Mouse (Mus musculus): Measurements from ENCODE around the gene Enah. TPM values are rescaled to one million over a fixed set of nuclear protein-coding genes. Genes with fewer than 3 reads are reported as not detected.

Gene Enah
- total RNA-seq, 1 experiment from 2014 or later: 64.8 TPM

GRCm38 (mm10) chr1:181877088-181877487 is 142.7 kb downstream of the Enah start:
- DNase-seq: no peak

- no peak for DNase-seq
These were observed 143.1 kb downstream of the Enah start for GRCm38 (mm10) chr1:181876656-181877055.

GRCm38 (mm10) chr1:181873086-181873920 is 146.5 kb downstream of the Enah start:
- no peak for DNase-seq

- no peak for DNase-seq
These were observed 147.2 kb downstream of the Enah start for GRCm38 (mm10) chr1:181872639-181873038.

- DNase-seq: no peak
These were observed 153.1 kb downstream of the Enah start for GRCm38 (mm10) chr1:181866429-181867280.

- DNase-seq: no peak
These were observed 153.9 kb downstream of the Enah start for GRCm38 (mm10) chr1:181865863-181866216.

- no peak for DNase-seq
These were observed 154.6 kb downstream of the Enah start for GRCm38 (mm10) chr1:181864971-181865862.

- DNase-seq: no peak
These were observed 156.4 kb downstream of the Enah start for GRCm38 (mm10) chr1:181863431-181863830.

GRCm38 (mm10) chr1:181862676-181863374 is 157.0 kb downstream of the Enah start:
- DNase-seq: no peak

- DNase-seq: no peak
These were observed 158.4 kb downstream of the Enah start for GRCm38 (mm10) chr1:181861181-181861902.

- DNase-seq: peak; percentile 53
These were observed 159.1 kb downstream of the Enah start for GRCm38 (mm10) chr1:181860659-181861058.

GRCm38 (mm10) chr1:181856329-181856728 is 163.5 kb downstream of the Enah start:
- no peak for DNase-seq

- no peak for DNase-seq
These were observed 165.0 kb downstream of the Enah start for GRCm38 (mm10) chr1:181854829-181855228.

GRCm38 (mm10) chr1:181853081-181853736 is 166.6 kb downstream of the Enah start:
- no peak for DNase-seq

- DNase-seq: no peak
These were observed 167.3 kb downstream of the Enah start for GRCm38 (mm10) chr1:181852466-181852865.

- DNase-seq: peak; percentile 36
These were observed 168.1 kb downstream of the Enah start for GRCm38 (mm10) chr1:181851521-181852310.

- no peak for DNase-seq
These were observed 169.3 kb downstream of the Enah start for GRCm38 (mm10) chr1:181850441-181850840.

- no peak for DNase-seq
These were observed 171.6 kb downstream of the Enah start for GRCm38 (mm10) chr1:181848210-181848609.

- DNase-seq: no peak
These were observed 172.4 kb downstream of the Enah start for GRCm38 (mm10) chr1:181847396-181847795.

Measured in adrenal gland, postnatal 25 days (tissue).